Mouse (Mus musculus): ENCODE data around the gene Twist2.

Twist2 gene

DNA sequence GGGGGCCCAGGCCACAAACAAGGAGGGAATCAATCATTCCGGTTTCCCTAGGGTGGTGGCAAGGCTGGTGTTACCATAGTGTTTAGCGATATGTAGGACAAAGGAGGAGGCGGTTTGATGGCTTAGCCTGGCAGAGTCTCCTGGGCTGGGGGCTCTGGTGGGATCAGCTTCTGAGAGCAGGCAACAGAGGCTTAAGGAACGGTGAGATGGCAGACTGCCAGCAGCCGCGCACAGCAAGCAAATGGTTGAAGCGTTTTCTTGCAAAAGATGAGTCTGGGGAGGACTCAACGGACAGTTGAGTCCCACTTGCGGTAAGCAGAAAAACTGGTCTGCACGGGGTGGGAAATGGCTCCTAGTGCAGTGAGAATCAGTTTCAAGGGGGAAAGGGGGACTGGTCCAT lies 19.3 kb downstream of the Twist2 start:
- DNase-seq, result no peak

DNA sequence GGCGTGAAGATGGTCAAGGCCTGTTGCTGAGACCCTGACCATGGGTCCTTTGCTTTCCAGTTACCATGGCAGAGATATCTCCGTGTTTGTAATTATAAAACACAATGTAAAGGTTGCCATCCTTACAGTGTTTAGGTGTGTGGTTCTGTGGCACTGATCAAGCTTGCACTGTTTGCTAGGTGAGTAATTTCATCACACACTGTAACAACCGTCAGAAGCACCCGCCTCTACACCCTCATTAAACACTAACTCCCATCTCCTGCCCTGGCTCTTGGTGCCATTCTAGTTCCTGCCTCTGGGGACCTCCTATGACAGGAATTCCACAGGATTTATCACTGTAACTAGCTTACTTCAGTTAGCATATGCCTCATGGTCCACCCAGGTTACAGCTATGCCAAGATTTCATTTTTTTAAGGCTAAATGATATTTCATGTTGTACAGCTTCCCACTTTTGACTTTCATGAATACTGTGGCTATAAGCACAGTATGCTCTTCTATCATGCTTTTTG lies 21.1 kb downstream of the Twist2 start:
- DNase-seq, result no peak

DNA sequence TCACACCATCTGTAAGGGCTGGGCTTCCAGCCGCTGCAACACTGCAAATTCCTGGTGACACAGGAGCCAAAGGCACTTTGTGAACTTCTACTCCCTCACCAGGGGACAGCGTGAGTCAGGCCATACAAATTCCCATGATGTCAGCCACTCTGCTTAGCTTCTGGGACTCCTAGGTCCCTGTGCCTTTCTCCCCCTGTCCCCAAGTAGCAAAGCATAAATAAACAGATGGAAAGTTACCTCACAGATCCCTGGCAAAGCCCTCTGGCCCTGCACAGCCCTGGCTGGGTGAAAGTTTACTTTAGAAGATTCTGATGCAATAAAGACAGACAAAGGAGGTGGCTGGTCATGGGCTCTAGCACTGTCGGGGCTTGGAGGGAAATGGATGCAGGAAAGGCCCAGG lies 22.3 kb downstream of the Twist2 start:
- no peak for DNase-seq

DNA sequence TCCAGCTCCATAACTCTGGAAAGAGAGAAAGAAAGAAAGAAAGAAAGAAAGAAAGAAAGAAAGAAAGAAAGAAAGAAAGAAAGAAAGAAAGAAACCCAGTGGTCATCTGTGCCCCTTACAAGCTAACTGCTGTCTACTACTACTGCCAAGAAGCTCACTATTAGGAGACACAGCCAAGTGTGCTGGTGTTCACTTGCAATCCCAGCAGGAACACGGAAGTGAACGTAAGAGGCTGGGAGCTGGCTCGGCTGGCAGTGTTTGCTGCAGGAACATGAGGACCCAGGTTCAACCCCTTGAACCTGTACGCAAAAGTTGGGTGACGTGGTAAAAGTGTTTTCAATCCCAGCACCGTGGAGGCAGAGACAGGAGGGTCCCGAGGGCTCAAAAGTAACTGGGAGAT lies 22.7 kb downstream of the Twist2 start:
- no peak for DNase-seq

DNA sequence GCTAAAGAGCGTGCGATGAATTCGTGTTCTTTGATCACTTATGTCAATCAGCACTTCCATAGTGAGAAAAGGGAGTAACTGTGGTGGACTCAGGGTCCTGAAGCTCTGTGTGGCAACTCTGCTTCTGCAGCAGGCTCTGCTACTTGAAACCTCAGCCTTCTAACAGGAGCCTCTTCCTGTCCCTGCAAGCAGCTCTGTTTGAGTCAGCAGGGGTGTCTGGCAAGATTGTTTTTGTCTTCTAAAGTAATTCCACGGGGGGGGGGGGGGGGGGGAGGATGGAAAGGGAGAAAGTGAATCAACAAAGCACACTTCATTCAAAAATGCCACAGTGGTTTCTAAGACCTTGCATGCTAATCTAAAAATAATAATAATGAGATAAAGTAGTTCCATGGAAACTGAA lies 24.0 kb downstream of the Twist2 start:
- no peak for DNase-seq

DNA sequence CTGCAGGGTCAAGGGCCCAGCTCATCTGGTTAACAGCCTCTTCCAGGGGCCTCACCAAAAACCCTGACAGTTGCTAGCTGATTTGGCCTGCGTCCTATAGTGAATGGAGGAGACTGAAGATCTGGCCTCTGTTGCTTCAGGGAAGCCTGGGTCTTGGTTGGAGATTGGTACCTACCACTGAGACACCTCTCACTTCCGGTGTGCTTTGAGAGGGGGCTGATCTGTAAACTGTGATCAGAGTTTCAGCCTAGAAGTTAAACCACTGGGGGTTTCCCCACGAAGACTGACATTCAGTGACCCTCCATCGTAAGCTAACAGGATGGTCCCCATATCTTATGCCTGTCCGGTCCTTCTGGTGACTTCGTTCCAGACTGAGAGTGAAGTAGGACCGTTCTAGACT lies 30.7 kb downstream of the Twist2 start:
- no peak for DNase-seq

DNA sequence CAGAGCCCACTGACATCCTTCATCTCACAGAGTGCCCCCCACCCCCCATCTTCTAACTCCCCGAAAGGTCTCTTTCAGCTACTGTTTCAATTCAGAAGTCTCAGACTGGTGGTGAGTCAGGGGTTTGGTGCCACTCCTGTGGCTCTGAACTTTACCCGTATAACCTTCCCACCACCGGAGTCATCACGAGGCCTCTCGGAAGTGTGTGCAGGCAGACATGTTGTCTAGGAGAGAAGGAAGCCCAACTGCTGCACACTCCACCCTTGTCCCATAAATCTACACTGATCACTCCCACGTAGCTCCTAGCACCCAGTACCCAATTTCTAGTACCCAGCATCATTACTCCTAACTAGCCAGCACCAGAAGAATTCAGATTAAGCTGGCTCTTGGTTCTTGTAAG lies 38.3 kb downstream of the Twist2 start:
- no peak for DNase-seq

DNA sequence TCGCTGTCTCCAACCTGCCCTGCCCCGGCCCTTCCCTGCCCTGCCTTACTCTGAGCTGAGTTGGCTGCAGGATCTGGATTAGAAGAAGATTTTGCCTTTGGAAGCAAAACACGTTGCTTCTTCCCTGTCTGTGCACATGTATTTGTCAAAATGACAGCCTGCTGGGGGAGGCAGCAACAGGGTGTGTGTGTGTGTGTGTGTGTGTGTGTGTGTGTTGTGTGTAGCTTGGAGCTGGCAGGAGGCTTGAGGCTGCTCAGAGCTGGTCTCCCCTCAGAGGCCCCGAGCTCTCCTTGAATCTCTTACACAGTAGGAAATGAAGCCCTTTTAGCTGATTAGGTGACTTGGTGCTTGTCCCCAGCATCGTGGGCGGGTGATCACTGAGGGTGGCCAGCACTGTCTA lies 38.7 kb downstream of the Twist2 start:
- DNase-seq, result no peak

DNA sequence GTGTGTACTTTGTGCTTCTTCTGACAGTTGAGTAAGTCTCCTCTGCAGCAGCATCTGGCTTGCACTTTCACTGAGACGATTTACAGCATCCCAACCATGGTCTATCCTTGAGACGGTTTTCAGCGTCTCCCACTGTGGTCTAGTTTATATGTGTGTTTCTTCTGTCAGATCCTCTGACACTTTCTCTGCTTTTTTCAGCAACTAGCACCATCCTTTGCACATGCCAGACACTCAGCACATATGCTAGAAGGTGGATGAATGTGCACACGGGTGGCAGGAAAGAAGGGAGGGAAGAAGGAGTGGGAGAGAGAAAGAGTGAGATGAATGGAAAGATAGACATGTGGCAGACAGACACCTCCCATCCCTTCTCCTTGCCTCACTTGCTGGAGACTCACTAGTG lies 43.0 kb downstream of the Twist2 start:
- DNase-seq, result no peak

DNA sequence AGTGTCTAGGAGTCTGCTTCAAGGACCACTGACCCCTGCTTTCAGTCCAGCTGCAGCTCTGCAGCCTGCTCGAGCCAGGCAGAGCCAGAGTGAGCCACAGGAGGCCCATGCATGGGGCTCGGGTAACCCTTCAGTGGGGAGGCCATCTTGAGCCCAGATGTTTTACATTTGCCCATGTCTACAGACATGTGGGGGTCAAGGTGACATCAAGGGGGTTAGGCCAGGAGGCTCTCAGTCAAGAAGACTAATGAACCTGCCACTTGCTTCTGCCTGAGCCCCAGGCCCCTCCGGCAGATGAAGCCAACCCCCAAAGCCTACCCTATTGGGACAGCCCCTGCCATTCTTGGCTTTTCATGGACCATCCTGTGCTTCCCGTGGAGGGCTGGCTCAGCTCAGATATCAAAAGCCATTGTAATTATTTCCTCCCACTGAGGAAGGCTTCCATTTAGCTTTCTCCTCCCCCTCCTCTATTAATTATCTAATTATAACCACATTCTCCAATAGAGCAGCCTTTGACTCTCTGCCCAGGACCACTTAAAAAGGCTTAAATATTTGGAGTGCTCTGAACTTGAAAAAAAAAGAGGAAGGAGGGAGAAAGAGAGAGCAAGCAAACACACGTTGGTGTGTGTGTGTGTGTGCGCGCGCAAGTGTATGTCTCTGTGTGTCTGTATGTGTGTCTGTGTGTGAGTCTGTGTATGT lies 43.6 kb downstream of the Twist2 start:
- DNase-seq, result no peak

DNA sequence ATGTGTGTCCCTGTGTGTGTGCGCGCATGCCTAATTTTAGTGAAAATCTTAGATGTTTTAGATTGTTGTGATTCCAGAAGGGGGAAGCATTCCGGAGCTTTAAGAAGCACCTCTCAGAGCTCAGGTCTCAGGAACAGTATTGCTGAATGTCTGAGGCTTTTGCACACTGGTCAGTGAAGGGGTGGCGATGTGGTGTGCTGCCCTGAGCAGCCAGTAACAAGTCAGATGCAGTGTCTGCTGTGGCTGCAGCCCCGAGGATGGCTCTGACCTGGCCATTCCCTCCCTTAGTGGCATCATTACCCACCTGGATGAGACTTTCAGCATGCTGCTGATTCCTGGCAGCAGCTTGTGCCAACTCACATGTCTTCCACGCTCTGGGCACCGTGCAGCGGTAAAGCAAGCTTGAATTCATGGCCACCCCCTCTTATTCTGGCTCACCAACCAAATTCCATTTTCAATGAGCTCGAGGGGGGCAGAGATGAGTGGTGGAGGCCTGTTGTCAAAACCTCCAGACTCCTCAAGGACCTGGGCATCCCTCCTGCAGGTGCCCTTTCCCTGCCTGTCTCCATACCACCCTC lies 44.2 kb downstream of the Twist2 start:
- DNase-seq, result no peak

DNA sequence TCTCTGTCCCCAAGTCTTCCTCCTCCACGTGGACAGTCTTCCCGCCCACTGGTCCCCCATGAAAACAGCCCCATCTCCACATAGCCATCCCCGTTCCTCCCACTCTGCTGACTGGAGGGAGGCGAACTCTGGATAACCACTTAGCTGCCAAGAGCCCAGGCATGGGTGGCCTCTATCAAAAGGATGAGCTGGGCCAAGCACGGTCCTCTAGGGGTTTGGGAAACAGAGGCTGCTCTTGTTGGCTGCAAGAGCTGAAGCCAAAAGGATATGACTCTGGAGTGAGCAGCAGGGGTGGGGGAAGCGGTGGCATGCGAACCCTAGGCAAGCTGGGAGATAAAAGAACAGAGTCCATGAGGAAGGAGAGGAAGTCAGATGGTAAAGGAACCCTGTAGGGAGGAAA lies 50.0 kb downstream of the Twist2 start:
- no peak for DNase-seq

DNA sequence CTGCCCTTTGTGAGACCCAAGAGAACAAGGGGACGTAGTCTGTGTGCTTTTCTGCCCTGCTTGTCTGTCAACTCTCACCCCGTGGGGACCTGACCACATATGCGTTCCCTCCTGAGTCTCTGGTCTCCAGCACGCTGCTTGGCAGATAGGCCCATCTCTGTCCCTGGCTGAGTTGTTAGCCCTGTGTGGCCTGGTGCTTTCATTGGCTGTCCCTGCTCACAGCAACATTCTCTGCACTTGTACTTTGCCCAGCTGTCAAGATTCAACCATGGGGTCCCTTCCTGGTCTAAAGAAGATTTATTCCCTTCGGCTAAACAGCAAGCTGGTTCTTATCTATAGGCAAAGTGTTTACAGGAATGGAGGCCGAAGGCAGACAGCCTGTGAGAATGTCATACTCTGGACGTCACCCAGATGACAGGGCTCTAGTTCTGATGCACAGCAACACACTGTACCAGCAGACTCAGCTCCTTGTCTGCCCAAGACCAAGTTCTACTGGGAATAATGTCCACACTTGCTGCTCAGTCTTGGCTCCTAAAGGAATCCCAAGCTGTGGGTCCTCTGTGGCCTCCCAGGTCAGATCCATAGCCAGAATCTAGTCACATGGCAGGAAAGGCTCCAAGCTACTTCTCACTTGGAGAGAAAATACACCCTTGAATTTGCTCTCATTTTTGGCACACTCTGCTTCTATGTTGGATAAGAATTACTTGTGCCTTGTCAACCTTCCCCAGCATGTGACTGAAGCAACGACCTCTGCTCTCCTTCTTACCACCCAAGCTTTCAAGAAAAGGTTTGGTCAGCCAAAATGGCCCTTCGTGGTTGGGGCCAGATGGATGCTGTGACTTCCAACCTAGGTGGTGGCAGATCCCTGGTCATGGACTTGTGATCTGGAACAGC lies 55.8 kb downstream of the Twist2 start:
- no peak for DNase-seq

DNA sequence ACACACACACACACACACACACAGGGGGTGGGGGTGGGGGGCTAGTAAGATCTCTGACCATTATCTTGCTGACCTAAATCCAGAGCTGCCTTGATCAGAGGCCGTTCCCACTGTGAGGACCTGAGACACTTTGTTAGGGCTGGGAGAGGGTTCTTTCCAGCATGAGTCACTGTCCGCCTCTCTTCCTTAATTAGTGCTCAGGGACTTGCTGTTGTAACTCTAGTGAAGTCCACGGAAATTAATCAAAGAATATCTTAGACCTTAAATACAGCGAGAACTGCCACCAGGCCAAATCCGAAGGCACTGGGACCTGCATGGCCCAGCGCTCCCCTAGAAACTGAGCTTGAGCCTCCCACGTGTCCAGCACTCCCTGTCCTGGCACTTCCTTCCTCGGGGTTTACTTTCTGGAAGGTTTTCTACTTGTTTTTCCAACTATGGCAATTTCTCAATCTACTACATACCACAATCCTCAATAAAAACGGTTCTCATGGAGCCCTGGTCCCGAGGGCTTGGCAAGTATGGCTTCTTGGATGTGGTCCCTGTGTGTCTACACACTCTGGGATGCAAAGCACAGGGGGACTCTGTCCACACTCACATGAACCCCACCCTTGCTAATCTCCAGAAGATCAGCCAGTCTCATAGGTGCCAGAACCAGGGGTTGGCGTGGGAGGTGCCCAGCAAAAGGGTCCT lies 57.0 kb downstream of the Twist2 start:
- no peak for DNase-seq

DNA sequence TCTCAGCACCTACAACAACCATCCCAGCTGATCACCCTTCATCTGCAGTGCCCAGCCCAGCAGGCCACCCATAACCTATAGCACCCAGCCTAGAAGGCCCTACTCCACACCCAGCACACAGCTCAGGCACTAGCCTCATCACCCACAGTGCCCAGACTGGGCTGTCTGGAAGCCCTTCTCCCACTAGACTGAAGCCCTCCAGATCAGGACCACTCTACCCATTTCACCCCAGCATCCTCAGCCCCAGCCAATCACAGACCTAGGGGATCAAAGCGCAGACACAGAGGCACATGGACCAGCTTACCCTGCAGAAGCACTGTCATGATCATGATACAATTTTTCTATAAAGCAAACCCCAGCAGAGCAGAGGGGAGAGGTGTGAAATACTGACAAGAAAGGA lies 57.6 kb downstream of the Twist2 start:
- DNase-seq, result no peak

DNA sequence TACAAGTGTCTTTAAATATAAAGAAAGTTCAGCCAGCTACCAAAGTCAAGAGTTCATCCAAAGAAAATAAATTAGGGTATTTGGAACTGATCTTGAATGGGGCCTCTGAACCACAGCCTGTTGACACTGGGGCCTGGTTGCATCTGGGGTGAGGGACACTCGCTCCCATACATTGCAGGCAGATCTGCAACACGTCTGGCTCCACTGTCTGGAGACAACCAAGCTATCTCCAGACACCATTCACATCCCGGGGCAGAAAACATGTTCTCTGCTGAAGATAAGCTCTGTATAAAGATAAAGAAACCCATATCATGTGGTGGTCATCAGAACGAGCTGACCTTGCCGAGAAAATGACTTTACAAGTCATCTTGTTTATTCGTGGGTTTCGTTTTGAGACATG lies 60.2 kb downstream of the Twist2 start:
- no peak for DNase-seq

DNA sequence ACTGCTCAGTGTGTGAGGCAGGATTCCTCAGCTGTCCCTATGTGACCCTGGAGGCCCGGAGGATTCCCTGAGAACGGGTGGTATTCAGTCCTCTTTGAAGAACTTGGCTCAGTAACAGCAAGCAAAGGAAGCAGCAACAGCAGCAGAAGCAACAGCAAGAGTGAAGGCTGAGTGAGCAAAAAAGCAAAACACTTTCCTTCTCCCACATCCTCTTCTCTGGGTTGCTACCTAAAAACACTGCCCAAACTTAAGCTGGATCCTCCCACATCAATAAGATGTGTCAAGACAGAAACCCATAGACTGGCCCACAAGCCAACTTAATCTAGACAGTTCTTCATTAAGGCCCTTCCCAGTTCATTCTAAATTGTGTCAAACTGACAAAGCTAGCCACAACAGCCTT lies 64.7 kb downstream of the Twist2 start:
- DNase-seq, result no peak

DNA sequence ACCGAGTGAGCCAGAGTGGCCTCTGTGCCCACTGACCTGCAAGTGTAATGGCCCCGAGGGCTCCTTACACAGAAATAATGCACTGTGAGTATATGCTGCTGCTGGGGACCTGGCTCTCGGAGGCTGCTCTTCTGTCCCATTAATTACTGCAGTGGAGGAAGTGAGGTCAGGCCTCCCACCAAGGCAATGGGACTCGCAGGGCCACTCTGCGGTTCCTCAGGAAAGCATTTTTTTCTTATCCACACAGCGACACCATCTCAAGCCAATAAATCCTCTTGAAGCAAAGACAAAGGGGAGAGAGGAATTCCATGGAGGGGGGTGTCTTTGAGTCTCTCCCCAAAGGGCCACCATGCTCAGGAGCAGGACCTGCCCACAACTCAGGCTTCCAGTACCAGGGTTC lies 69.8 kb downstream of the Twist2 start:
- DNase-seq, result no peak

DNA sequence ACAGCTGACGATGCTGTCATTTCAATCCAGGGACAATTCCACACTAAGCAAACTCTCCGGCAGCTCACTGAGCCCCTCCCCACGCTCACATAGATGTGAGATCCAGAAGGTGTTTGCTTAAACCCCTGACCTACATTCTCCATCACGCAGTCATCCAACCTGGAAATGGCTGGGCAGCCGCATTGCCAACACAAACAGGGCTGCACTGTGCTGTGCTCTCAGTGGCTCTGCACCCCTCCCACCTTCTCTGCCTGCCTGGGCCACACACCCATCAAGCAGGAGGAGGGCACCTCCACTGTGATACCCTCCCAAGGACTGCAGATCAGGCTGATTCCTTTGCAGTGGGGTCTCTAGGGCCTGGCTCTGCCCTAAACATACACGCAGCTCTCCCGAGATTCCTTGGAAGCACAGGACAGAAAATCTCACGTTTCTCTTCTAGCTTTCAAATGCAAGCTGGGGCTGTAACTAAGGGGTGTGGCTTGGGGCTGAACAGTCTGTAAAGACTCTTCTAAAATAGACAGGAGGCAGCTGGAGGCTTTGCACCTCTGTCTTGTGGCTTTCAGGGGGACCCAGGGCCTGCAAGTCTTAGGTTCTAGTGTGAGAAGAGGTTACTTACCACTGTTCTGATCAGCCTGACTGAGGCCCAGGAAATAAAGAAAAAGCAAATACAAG lies 71.3 kb downstream of the Twist2 start:
- DNase-seq, result no peak

DNA sequence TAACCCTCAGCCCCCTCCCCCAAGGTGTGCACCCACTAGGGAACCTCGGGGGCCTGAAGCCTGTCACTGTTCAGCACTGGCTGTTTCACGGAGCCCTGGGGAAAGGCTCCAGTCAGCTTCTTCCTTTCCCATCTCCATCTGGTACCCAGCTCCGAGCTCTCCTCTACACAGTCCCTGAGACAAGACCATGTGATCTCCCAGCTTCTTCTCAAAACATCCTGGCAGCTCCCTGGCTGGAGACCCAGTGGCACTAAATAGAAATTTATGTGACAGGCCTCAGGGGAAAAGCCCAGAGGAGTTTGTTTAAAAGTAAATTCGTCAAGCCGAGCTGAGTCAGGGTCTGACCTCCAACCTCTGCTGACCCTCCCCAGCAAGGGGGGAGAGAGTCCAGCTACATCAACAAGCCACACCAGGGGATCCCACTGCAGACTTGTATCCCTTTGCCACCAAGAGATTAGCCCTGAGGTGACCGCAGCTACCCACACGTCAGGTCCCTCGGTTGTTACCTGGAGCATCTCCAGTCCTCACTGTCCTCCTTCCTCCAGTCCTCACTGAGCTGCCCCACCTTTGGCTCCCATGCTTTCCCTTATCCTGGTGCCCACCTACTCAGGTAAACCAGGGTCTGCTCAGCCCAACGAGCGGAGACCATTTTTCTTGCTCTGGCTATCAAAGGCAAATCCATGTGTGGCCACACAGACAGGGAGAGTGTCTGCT lies 72.5 kb downstream of the Twist2 start:
- DNase-seq, result no peak

DNA sequence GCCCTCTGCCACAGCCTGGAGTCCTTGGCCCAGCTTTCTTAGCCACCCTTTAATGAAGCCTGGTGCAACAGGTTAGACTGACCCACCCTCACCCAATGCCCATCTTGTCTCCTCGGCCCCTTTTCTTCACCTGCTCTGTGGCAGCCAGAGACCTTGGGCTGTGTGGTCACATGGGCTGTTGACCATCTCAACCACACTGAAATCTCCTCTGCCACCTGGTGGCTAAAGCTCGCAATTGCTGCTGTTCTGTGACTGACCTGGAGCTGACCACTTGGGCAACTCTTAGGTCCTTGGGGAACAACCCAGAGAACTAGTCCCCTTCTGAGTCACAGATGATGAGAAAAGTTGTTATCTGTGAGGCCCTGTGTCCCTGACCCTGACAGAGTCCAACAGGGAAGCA lies 73.4 kb downstream of the Twist2 start:
- DNase-seq, result peak; percentile 50

Measured in thymus, postnatal 4 days (tissue).